Mouse (Mus musculus): ENCODE results near the gene Fry. TPM values are rescaled to one million over a fixed set of nuclear protein-coding genes. Genes with fewer than 3 reads are reported as not detected.

Gene Fry
- polyA plus RNA-seq, 1 experiment: 2.1 TPM

DNA sequence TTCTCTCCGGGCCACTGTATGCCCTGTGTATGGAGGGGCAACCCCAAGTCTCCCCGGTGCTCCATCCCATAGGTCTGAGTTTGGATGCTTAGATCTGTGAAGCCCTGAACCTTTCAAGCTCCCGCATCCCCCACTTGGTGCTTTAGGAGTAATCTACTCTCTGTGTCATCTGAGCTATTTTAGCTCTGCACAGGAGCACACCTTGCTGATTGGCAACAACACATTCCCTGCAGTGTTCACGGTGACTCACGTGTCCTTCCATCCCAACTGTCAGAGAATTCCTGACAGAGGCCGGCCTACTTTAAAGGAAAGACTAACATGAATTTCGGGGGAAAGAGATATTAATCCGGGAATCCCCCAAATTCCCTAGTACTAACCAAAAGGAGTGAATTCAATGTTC, 2.2 kb downstream of the Fry start:
- TF ChIP-seq MAX (IDR thresholded peaks at IDR 0.05; ENCODE audit: low read depth) (no peak), TCF3 (IDR thresholded peaks at IDR 0.05; ENCODE audit: insufficient read length, low read depth) (no peak), USF1 (IDR thresholded peaks at IDR 0.05; ENCODE audit: low read depth) (no peak), POLR2AphosphoS2 (IDR thresholded peaks at IDR 0.05; ENCODE audit: insufficient read length, low read depth) (no peak), POLR2A (IDR thresholded peaks at IDR 0.05; ENCODE audit: insufficient read length, low read depth) (no peak), MYOG (IDR thresholded peaks at IDR 0.05; ENCODE audit: control insufficient read depth in 1 of 3, insufficient read depth in 1 of 3, insufficient read length in 2 of 3, low read depth in 2 of 3) (no peak), TCF12 (IDR thresholded peaks at IDR 0.05; ENCODE audit: insufficient read depth, poor library complexity, severe bottlenecking) (no peak)
- no peak overlapping the region for H3K4me2 ChIP-seq (ENCODE audit: low read depth)

GRCm38 (mm10) chr5:150122095-150122494, 3.6 kb downstream of the Fry start:
- H3ac ChIP-seq (ENCODE audit: control insufficient read depth, insufficient read length): no peak overlapping the region
- no peaks in the 10 kb centered on the region for H3K27me3 ChIP-seq (ENCODE audit: control insufficient read depth, insufficient read depth, insufficient read length)
- no peak overlapping the region for H3K4me3 ChIP-seq
- no peak overlapping the region for H3K4me2 ChIP-seq (ENCODE audit: low read depth)
- no peaks in the 10 kb centered on the region for H3K36me3 ChIP-seq (ENCODE audit: control insufficient read depth, insufficient read depth)
- no peak for TF ChIP-seq REST (IDR thresholded peaks at IDR 0.05; ENCODE audit: insufficient read depth, insufficient read length)
- TF ChIP-seq MYOG (IDR thresholded peaks at IDR 0.05; ENCODE audit: control insufficient read depth in 1 of 3, insufficient read depth in 1 of 3, insufficient read length in 2 of 3, low read depth in 2 of 3): no peak
- TF ChIP-seq POLR2A (IDR thresholded peaks at IDR 0.05; ENCODE audit: insufficient read length, low read depth): no peak
- TF ChIP-seq POLR2AphosphoS2 (IDR thresholded peaks at IDR 0.05; ENCODE audit: insufficient read length, low read depth): no peak
- no peak for TF ChIP-seq MAX (IDR thresholded peaks at IDR 0.05; ENCODE audit: low read depth)
- TF ChIP-seq TCF3 (IDR thresholded peaks at IDR 0.05; ENCODE audit: insufficient read length, low read depth): no peak
- TF ChIP-seq TCF12 (IDR thresholded peaks at IDR 0.05; ENCODE audit: insufficient read depth, poor library complexity, severe bottlenecking): no peak
- no peak for TF ChIP-seq SRF (IDR thresholded peaks at IDR 0.05; ENCODE audit: control insufficient read depth, insufficient read length, low read depth)
- no peak for TF ChIP-seq E2F4 (IDR thresholded peaks at IDR 0.05; ENCODE audit: insufficient read depth)
- TF ChIP-seq MYOD1 (IDR thresholded peaks at IDR 0.05; ENCODE audit: control insufficient read depth in 1 of 3, insufficient read length in 2 of 3, low read depth in 2 of 3): no peak
- no peak for TF ChIP-seq CEBPB (IDR thresholded peaks at IDR 0.05; ENCODE audit: insufficient read depth, poor library complexity, severe bottlenecking)
- no peak for TF ChIP-seq USF1 (IDR thresholded peaks at IDR 0.05; ENCODE audit: low read depth)
- H3K79me2 ChIP-seq (ENCODE audit: control insufficient read depth, insufficient read depth): no peaks in the 10 kb centered on the region

More for the DNA sequence above, 2.2 kb downstream of the Fry start:
- Histone ChIP-seq H3K4me3 (no peak overlapping the region), H3ac (ENCODE audit: control insufficient read depth, insufficient read length) (no peak overlapping the region), H3K27me3 (ENCODE audit: control insufficient read depth, insufficient read depth, insufficient read length) (no peaks in the 10 kb centered on the region), H3K36me3 (ENCODE audit: control insufficient read depth, insufficient read depth) (no peaks in the 10 kb centered on the region), H3K79me2 (ENCODE audit: control insufficient read depth, insufficient read depth) (no peaks in the 10 kb centered on the region)

GRCm38 (mm10) chr5:150122571-150122970, 4.1 kb downstream of the Fry start:
- H3K79me2 ChIP-seq (ENCODE audit: control insufficient read depth, insufficient read depth): no peaks in the 10 kb centered on the region
- no peak overlapping the region for H3ac ChIP-seq (ENCODE audit: control insufficient read depth, insufficient read length)
- no peak overlapping the region for H3K4me3 ChIP-seq
- H3K36me3 ChIP-seq (ENCODE audit: control insufficient read depth, insufficient read depth): no peaks in the 10 kb centered on the region
- TF ChIP-seq SRF (IDR thresholded peaks at IDR 0.05; ENCODE audit: control insufficient read depth, insufficient read length, low read depth) (no peak), MAX (IDR thresholded peaks at IDR 0.05; ENCODE audit: low read depth) (no peak), MYOD1 (IDR thresholded peaks at IDR 0.05; ENCODE audit: control insufficient read depth in 1 of 3, insufficient read length in 2 of 3, low read depth in 2 of 3) (no peak)
- H3K4me2 ChIP-seq (ENCODE audit: low read depth): no peak overlapping the region
- H3K27me3 ChIP-seq (ENCODE audit: control insufficient read depth, insufficient read depth, insufficient read length): no peaks in the 10 kb centered on the region

- Histone ChIP-seq H3K36me3 (ENCODE audit: control insufficient read depth, insufficient read depth) (no peaks in the 10 kb centered on the region), H3ac (ENCODE audit: control insufficient read depth, insufficient read length) (no peak overlapping the region), H3K4me3 (no peak overlapping the region), H3K27me3 (ENCODE audit: control insufficient read depth, insufficient read depth, insufficient read length) (no peaks in the 10 kb centered on the region), H3K79me2 (ENCODE audit: control insufficient read depth, insufficient read depth) (no peaks in the 10 kb centered on the region), H3K4me2 (ENCODE audit: low read depth) (no peak overlapping the region)
- TF ChIP-seq CEBPB (IDR thresholded peaks at IDR 0.05; ENCODE audit: insufficient read depth, poor library complexity, severe bottlenecking): no peak
- no peak for TF ChIP-seq MAX (IDR thresholded peaks at IDR 0.05; ENCODE audit: low read depth)
- TF ChIP-seq MYOD1 (IDR thresholded peaks at IDR 0.05; ENCODE audit: control insufficient read depth in 1 of 3, insufficient read length in 2 of 3, low read depth in 2 of 3): no peak
- TF ChIP-seq USF1 (IDR thresholded peaks at IDR 0.05; ENCODE audit: low read depth): no peak
- no peak for TF ChIP-seq MYOG (IDR thresholded peaks at IDR 0.05; ENCODE audit: control insufficient read depth in 1 of 3, insufficient read depth in 1 of 3, insufficient read length in 2 of 3, low read depth in 2 of 3)
- no peak for TF ChIP-seq E2F4 (IDR thresholded peaks at IDR 0.05; ENCODE audit: insufficient read depth)
These were observed 7.5 kb downstream of the Fry start for GRCm38 (mm10) chr5:150125920-150126319.

DNA sequence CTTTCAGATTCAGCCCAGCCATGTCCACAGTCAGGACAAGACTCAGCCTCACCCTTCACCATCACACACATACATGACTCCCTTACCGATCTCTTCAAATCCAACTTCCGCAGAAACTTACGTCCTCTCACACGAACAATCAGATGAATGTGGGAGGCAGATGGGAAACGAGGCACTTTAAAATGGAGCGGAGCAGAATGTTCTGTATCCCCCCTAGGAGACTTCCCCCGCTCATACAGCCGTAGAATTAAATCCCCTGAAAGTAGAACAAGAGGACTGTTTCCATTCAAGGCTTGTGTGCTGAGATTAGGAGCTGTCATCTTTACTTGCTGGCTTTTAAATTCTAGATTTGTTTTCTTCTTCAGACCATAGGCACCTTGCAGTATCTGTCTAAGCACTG, 10.0 kb downstream of the Fry start:
- TF ChIP-seq SRF (IDR thresholded peaks at IDR 0.05; ENCODE audit: control insufficient read depth, insufficient read length, low read depth): no peak
- no peak for TF ChIP-seq TCF3 (IDR thresholded peaks at IDR 0.05; ENCODE audit: insufficient read length, low read depth)
- TF ChIP-seq REST (IDR thresholded peaks at IDR 0.05; ENCODE audit: insufficient read depth, insufficient read length): no peak
- no peak for TF ChIP-seq POLR2A (IDR thresholded peaks at IDR 0.05; ENCODE audit: insufficient read length, low read depth)
- TF ChIP-seq MYOD1 (IDR thresholded peaks at IDR 0.05; ENCODE audit: control insufficient read depth in 1 of 3, insufficient read length in 2 of 3, low read depth in 2 of 3): no peak
- TF ChIP-seq E2F4 (IDR thresholded peaks at IDR 0.05; ENCODE audit: insufficient read depth): no peak
- no peak for TF ChIP-seq TCF12 (IDR thresholded peaks at IDR 0.05; ENCODE audit: insufficient read depth, poor library complexity, severe bottlenecking)
- no peak for TF ChIP-seq MYOG (IDR thresholded peaks at IDR 0.05; ENCODE audit: control insufficient read depth in 1 of 3, insufficient read depth in 1 of 3, insufficient read length in 2 of 3, low read depth in 2 of 3)
- Histone ChIP-seq H3K4me3 (no peak overlapping the region), H3K36me3 (ENCODE audit: control insufficient read depth, insufficient read depth) (no peaks in the 10 kb centered on the region), H3K4me2 (ENCODE audit: low read depth) (no peak overlapping the region), H3ac (ENCODE audit: control insufficient read depth, insufficient read length) (no peak overlapping the region), H3K79me2 (ENCODE audit: control insufficient read depth, insufficient read depth) (no peaks in the 10 kb centered on the region), H3K27me3 (ENCODE audit: control insufficient read depth, insufficient read depth, insufficient read length) (no peaks in the 10 kb centered on the region)
